Mouse (Mus musculus): Measurements from ENCODE around the gene Gpr35. TPM values are rescaled to one million over a fixed set of nuclear protein-coding genes. Genes with fewer than 3 reads are reported as not detected.

Gpr35 gene
- polyA plus RNA-seq, 1 experiment from 2014 or later, result 16.1 TPM

- H3K36me3 ChIP-seq (ENCODE audit: inconsistent target), result no peaks in the 10 kb centered on the region
- no peak overlapping the region for H3K4me3 ChIP-seq (ENCODE audit: inconsistent target)
- no peaks in the 10 kb centered on the region for H3K79me2 ChIP-seq (ENCODE audit: inconsistent target)
- H3K27ac ChIP-seq, result no peak overlapping the region
- 96% methylated on average over 13 of the region's 17 CpGs for WGBS (ENCODE audit: missing documents)
Observed at GRCm38 (mm10) chr1:92982931-92983605, 32.4 kb downstream of the Gpr35 start.

DNA sequence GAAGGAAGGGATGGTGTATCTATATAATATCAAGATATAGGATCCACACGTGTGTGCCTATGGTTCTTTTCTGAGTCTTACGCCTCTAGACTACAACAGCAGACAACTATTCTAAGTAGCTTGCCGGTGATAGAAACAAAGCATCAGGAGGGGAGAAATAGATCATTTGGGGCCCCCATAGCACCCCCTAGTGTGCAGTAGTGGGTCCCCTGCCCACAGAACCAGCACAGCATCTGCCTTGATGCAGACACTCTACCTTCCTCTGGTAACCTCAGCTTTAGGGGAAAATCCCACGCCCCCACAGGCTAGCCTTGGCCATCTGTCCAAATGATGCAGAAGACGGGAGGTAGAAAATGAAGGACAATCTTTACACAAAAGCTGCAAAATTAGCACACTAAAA, 34.3 kb downstream of the Gpr35 start:
- WGBS (ENCODE audit: missing documents), result 94% methylated on average over 5 of the region's 5 CpGs
- no peak overlapping the region for H3K4me3 ChIP-seq (ENCODE audit: inconsistent target)
- no peak overlapping the region for H3K27ac ChIP-seq
- no peaks in the 10 kb centered on the region for H3K36me3 ChIP-seq (ENCODE audit: inconsistent target)
- no peaks in the 10 kb centered on the region for H3K79me2 ChIP-seq (ENCODE audit: inconsistent target)

GRCm38 (mm10) chr1:92988894-92989293, 38.2 kb downstream of the Gpr35 start:
- H3K36me3 ChIP-seq (ENCODE audit: inconsistent target), result no peaks in the 10 kb centered on the region
- no peak overlapping the region for H3K4me3 ChIP-seq (ENCODE audit: inconsistent target)
- no peaks in the 10 kb centered on the region for H3K79me2 ChIP-seq (ENCODE audit: inconsistent target)
- no peak overlapping the region for H3K27ac ChIP-seq
- WGBS (ENCODE audit: missing documents), result 88% methylated on average over 4 of the region's 4 CpGs

GRCm38 (mm10) chr1:92989891-92990290, 39.2 kb downstream of the Gpr35 start:
- H3K36me3 ChIP-seq (ENCODE audit: inconsistent target), result no peaks in the 10 kb centered on the region
- no peak overlapping the region for H3K27ac ChIP-seq
- H3K79me2 ChIP-seq (ENCODE audit: inconsistent target), result no peaks in the 10 kb centered on the region
- no peak overlapping the region for H3K4me3 ChIP-seq (ENCODE audit: inconsistent target)
- 90% methylated on average over 4 of the region's 4 CpGs for WGBS (ENCODE audit: missing documents)

DNA sequence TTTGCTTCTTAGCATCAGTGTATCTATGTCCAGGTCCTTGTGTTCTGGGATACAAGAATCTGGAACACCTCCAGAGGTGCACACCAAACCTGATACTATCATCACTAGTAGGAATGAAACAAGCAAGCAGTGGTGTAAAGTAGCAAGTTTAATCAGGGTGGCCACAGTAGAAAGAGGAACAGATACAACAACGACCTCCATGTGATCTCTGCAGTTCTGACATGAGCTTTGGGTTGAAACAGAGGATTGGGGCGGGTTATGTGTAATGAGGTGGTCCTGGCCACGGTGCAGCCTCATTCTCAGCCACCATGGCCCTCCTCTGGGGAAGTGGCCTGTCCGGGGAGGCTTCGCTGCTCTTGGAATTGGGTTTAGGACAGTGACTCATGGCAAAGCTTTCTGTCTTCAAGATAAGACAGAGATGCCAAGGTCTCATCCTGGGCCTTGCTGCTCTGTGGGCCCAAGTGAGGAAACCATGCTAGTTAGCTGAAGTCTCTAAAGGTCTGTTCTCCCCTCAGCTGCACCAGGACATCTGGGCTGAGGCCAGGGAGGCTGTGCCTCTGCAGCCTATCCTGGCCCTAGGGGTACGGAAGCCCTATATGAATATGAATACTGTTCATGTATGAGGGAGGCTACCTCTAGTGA, 41.7 kb downstream of the Gpr35 start:
- no peak overlapping the region for H3K27ac ChIP-seq
- H3K36me3 ChIP-seq (ENCODE audit: inconsistent target), result no peaks in the 10 kb centered on the region
- no peak overlapping the region for H3K4me3 ChIP-seq (ENCODE audit: inconsistent target)
- no peaks in the 10 kb centered on the region for H3K79me2 ChIP-seq (ENCODE audit: inconsistent target)
- 58% methylated on average over 6 of the region's 6 CpGs for WGBS (ENCODE audit: missing documents)

- WGBS (ENCODE audit: missing documents), result 94% methylated on average over 2 of the region's 2 CpGs
- Histone ChIP-seq H3K36me3 (ENCODE audit: inconsistent target) (no peaks in the 10 kb centered on the region), H3K27ac (no peak overlapping the region), H3K79me2 (ENCODE audit: inconsistent target) (no peaks in the 10 kb centered on the region), H3K4me3 (ENCODE audit: inconsistent target) (no peak overlapping the region)
Observed at GRCm38 (mm10) chr1:92992880-92993279, 42.2 kb downstream of the Gpr35 start.

DNA sequence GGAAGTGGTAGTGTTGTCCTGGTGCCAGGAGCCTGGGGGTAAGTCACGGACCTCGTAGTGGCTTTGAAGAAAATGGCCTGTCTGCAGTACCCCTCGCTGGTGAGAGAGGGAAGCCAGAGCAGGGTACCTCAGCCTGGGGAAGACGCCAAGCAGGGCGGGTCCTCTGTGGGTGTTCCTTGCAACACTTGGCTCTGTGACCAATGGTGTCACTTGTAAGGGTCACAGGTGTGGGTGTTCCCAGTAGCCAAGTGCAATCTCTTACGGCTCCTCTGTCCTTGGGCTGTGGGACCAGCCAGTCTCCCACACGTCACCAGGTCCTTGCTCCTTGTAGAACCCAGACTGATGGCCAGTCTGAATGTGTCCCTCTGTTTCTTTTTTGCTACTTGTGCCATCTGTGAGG, 55.4 kb downstream of the Gpr35 start, which contains the start of gene Aqp12:
Gene Aqp12 (plus strand): TSS at position 274 of the 400 bp plus-strand sequence.
- 74% methylated on average over 7 of the region's 7 CpGs for WGBS (ENCODE audit: missing documents)
- H3K36me3 ChIP-seq (ENCODE audit: inconsistent target), result no peaks in the 10 kb centered on the region
- no peaks in the 10 kb centered on the region for H3K79me2 ChIP-seq (ENCODE audit: inconsistent target)
- no peak within 1 kb of the TSS for H3K4me3 ChIP-seq (ENCODE audit: inconsistent target)
- H3K27ac ChIP-seq, result no peak within 1 kb of the TSS

DNA sequence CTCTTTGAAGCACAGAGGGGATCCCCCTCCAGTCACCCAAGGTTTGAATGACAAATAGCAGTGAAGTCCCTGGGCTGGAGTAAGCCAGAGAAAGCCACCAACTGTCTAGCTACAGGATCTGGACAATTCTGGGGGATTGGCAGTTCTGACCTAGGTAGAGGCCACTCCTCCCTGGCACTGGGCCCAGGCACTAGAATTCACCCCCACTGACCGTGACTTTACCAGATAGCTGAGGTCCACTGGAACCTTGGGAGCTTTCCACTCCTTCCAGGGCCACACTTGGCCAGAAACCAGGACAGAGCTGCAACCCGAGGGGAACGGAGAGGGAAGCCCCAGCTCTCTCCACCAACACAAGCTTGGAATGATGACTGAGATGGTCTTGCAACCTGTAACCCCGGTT, 58.5 kb downstream of the Gpr35 start:
- H3K27ac ChIP-seq, result no peak overlapping the region
- H3K4me3 ChIP-seq (ENCODE audit: inconsistent target), result no peak overlapping the region
- WGBS (ENCODE audit: missing documents), result 84% methylated on average over 4 of the region's 4 CpGs
- no peaks in the 10 kb centered on the region for H3K36me3 ChIP-seq (ENCODE audit: inconsistent target)
- no peaks in the 10 kb centered on the region for H3K79me2 ChIP-seq (ENCODE audit: inconsistent target)

DNA sequence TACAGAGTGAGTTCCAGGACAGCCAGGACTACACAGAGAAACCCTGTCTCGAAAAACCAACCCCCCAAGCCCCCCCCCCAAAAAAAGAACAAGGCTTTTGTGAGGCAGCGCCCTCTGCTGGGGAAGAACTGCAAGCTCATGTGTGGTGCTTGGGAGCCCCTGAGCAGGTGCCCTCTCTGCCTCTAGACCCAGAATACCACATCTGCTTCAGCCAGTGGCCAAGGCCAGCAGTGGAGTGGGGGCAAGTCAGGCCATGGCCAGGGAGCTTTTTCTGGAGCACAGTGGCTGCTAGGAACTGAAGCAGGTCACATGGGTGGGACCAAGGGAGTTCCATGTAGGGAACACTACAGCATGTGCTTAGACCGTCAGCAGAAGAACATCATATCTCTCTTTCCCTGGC, 60.1 kb downstream of the Gpr35 start:
- Histone ChIP-seq H3K79me2 (ENCODE audit: inconsistent target) (no peaks in the 10 kb centered on the region), H3K36me3 (ENCODE audit: inconsistent target) (no peaks in the 10 kb centered on the region), H3K4me3 (ENCODE audit: inconsistent target) (no peak overlapping the region), H3K27ac (no peak overlapping the region)
- 25% methylated on average over 3 of the region's 3 CpGs for WGBS (ENCODE audit: missing documents)

- no peak overlapping the region for H3K27ac ChIP-seq
- H3K79me2 ChIP-seq (ENCODE audit: inconsistent target), result no peaks in the 10 kb centered on the region
- no peak overlapping the region for H3K4me3 ChIP-seq (ENCODE audit: inconsistent target)
- no peaks in the 10 kb centered on the region for H3K36me3 ChIP-seq (ENCODE audit: inconsistent target)
- WGBS (ENCODE audit: missing documents), result 92% methylated on average over 7 of the region's 7 CpGs
Observed at GRCm38 (mm10) chr1:93012103-93012585, 61.5 kb downstream of the Gpr35 start.

- WGBS (ENCODE audit: missing documents), result 75% methylated on average over 4 of the region's 4 CpGs
- no peak overlapping the region for H3K27ac ChIP-seq
- no peak overlapping the region for H3K4me3 ChIP-seq (ENCODE audit: inconsistent target)
- no peaks in the 10 kb centered on the region for H3K79me2 ChIP-seq (ENCODE audit: inconsistent target)
- no peaks in the 10 kb centered on the region for H3K36me3 ChIP-seq (ENCODE audit: inconsistent target)
Observed at GRCm38 (mm10) chr1:93013367-93013766, 62.7 kb downstream of the Gpr35 start.

DNA sequence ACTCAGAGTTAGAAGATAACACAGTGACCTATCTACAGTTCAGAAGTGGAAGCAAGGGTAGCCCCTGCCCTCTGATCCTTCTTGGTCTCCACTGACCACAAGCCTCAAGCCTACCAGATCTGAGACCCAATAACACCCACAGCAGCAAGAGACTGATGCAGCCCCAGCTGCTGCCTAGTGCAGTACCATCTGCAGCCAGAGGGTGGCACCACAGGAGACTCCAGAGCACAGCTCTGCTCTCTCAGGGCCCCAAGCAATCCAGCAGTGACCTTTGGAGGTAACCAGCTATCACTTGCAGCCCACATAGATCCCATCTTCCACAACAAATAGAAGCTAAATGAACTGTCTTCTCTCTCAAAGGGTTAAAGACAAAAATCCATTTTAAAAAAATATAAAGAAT, 63.8 kb downstream of the Gpr35 start:
- Histone ChIP-seq H3K4me3 (ENCODE audit: inconsistent target) (no peak overlapping the region), H3K79me2 (ENCODE audit: inconsistent target) (no peaks in the 10 kb centered on the region), H3K36me3 (ENCODE audit: inconsistent target) (no peaks in the 10 kb centered on the region), H3K27ac (no peak overlapping the region)

- H3K36me3 ChIP-seq (ENCODE audit: inconsistent target), result no peaks in the 10 kb centered on the region
- H3K27ac ChIP-seq, result no peak overlapping the region
- H3K4me3 ChIP-seq (ENCODE audit: inconsistent target), result no peak overlapping the region
- 82% methylated on average over 2 of the region's 2 CpGs for WGBS (ENCODE audit: missing documents)
- no peaks in the 10 kb centered on the region for H3K79me2 ChIP-seq (ENCODE audit: inconsistent target)
Observed at GRCm38 (mm10) chr1:93015136-93015535, 64.5 kb downstream of the Gpr35 start.

DNA sequence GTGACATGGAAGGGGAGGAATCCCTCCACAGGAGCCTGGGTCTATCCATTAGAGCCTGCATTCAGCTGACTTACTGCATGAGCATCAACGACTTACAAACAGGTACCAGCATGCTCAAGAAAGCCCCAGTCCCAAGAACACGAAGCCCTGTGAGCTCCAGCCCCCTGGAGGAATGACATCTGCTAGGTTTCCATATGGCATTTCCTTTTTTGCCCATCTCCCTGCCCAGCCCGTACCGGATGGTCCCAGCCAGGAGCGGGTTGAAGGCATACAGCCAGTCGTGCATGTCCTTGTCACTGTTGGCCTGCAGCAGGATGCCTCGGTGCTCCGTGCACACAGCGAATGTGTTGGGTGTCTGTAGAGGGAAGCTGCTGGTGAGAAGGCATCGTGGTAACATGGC, 68.1 kb downstream of the Gpr35 start:
- no peak overlapping the region for H3K4me3 ChIP-seq (ENCODE audit: inconsistent target)
- H3K79me2 ChIP-seq (ENCODE audit: inconsistent target), result no peaks in the 10 kb centered on the region
- no peak overlapping the region for H3K27ac ChIP-seq
- 84% methylated on average over 10 of the region's 10 CpGs for WGBS (ENCODE audit: missing documents)
- no peaks in the 10 kb centered on the region for H3K36me3 ChIP-seq (ENCODE audit: inconsistent target)

- Histone ChIP-seq H3K79me2 (ENCODE audit: inconsistent target) (no peaks in the 10 kb centered on the region), H3K27ac (no peak overlapping the region), H3K36me3 (ENCODE audit: inconsistent target) (no peaks in the 10 kb centered on the region), H3K4me3 (ENCODE audit: inconsistent target) (no peak overlapping the region)
- WGBS (ENCODE audit: missing documents), result 88% methylated on average over 4 of the region's 4 CpGs
Observed at GRCm38 (mm10) chr1:93020602-93021001, 69.9 kb downstream of the Gpr35 start.

Data from macrophage (primary cell).